Mouse (Mus musculus) forebrain, embryonic 15.5 days (tissue): ENCODE results near the gene Zbtb8b. TPM values are rescaled to one million over a fixed set of nuclear protein-coding genes. Genes with fewer than 3 reads are reported as not detected.

Source experiments
- ATAC-seq: fragments of 200-750 bp; cut with Nextera tagmentation; replicated peaks from 2 replicates; pipeline ENCODE4 v1.8.0; 2017; ENCODE audit warnings: mild to moderate bottlenecking, moderate TSS enrichment, moderate library complexity
- H3K27ac ChIP-seq: fragments of 300-500 bp; sonication (generic); replicated peaks from 2 replicates; pipeline ENCODE4 v1.5.1; 2015; ENCODE audit warnings: mild to moderate bottlenecking, inconsistent platforms
- H3K27me3 ChIP-seq: fragments of 300-500 bp; sonication (generic); 2 replicates; pipeline ENCODE4 v1.6.1; 2015; ENCODE audit warnings: inconsistent platforms
- H3K36me3 ChIP-seq: fragments of 300-500 bp; sonication (generic); 2 replicates; pipeline ENCODE4 v1.6.1; 2015; ENCODE audit warnings: mild to moderate bottlenecking, inconsistent platforms
- H3K4me1 ChIP-seq: fragments of 300-500 bp; sonication (generic); 2 replicates; pipeline ENCODE4 v1.6.1; 2015; ENCODE audit warnings: inconsistent platforms
- H3K4me2 ChIP-seq: fragments of 300-500 bp; sonication (generic); replicated peaks from 2 replicates; pipeline ENCODE4 v1.6.1; 2015; ENCODE audit warnings: mild to moderate bottlenecking, inconsistent platforms
- H3K4me3 ChIP-seq: fragments of 300-500 bp; sonication (generic); 2 replicates; pipeline ENCODE4 v1.5.1; 2015; ENCODE audit warnings: mild to moderate bottlenecking, inconsistent platforms
- H3K9ac ChIP-seq: fragments of 300-500 bp; sonication (generic); replicated peaks from 2 replicates; pipeline ENCODE4 v1.6.1; 2015; ENCODE audit warnings: mild to moderate bottlenecking, inconsistent platforms
- H3K9me3 ChIP-seq: fragments of 300-500 bp; sonication (generic); 2 replicates; pipeline ENCODE4 v1.6.1; 2016; ENCODE audit warnings: inconsistent platforms
- WGBS: fragments of 180-500 bp; shearing (Covaris S2); methylation state at CpG from one replicate; pipeline ENCODE4 v1.1.7; 2015; ENCODE audit warnings: mixed read lengths; 5-methylcytosine and 5-hydroxymethylcytosine counted together
- polyA plus RNA-seq: library from polyadenylated mRNA; unstranded; fragments of >200 nt; fragmentation: Nextera tagmentation; extraction: Ambion mirVana; gene quantifications from 2 replicates; pipeline ENCODE4 v1.2.1, GENCODE M21; 2015

Zbtb8b gene
- polyA plus RNA-seq, 1 experiment from 2014 or later = 7.3 TPM

GRCm38 (mm10) chr4:129383586-129383985 lies 57.1 kb downstream of the Zbtb8b start:
- Histone ChIP-seq H3K36me3 (no peaks in the 10 kb centered on the region), H3K4me2 (no peak overlapping the region), H3K27ac (no peak overlapping the region), H3K9ac (no peak overlapping the region), H3K4me3 (no peak overlapping the region), H3K4me1 (no peaks in the 10 kb centered on the region), H3K27me3 (no peaks in the 10 kb centered on the region), H3K9me3 (no peaks in the 10 kb centered on the region)
- ATAC-seq = no peak
- 93% methylated on average over 3 of the region's 3 CpGs for WGBS

GRCm38 (mm10) chr4:129382488-129382887 lies 58.2 kb downstream of the Zbtb8b start:
- Histone ChIP-seq H3K4me3 (no peak overlapping the region), H3K36me3 (no peaks in the 10 kb centered on the region), H3K9ac (no peak overlapping the region), H3K9me3 (no peaks in the 10 kb centered on the region), H3K27ac (no peak overlapping the region), H3K4me1 (peaks cover 4% of the 10 kb centered on the region; the same call in 1 of the 2 replicates), H3K27me3 (no peaks in the 10 kb centered on the region), H3K4me2 (no peak overlapping the region)
- no peak for ATAC-seq
- 92% methylated on average over 2 of the region's 2 CpGs for whole genome bisulfite sequencing

GRCm38 (mm10) chr4:129382029-129382428 lies 58.6 kb downstream of the Zbtb8b start:
- Histone ChIP-seq H3K36me3 (no peaks in the 10 kb centered on the region), H3K9me3 (no peaks in the 10 kb centered on the region), H3K9ac (no peak overlapping the region), H3K27ac (no peak overlapping the region), H3K27me3 (no peaks in the 10 kb centered on the region), H3K4me2 (no peak overlapping the region), H3K4me1 (peaks cover 4% of the 10 kb centered on the region; the same call in 1 of the 2 replicates), H3K4me3 (no peak overlapping the region)
- 86% methylated on average over 9 of the region's 9 CpGs for WGBS
- ATAC-seq = no peak

GRCm38 (mm10) chr4:129381148-129381547 lies 59.5 kb downstream of the Zbtb8b start:
- Histone ChIP-seq H3K4me2 (no peak overlapping the region), H3K27ac (no peak overlapping the region), H3K9me3 (no peaks in the 10 kb centered on the region), H3K4me1 (peaks cover 13% of the 10 kb centered on the region), H3K27me3 (no peaks in the 10 kb centered on the region), H3K9ac (no peak overlapping the region), H3K36me3 (no peaks in the 10 kb centered on the region), H3K4me3 (no peak overlapping the region)
- 84% methylated on average over 8 of the region's 8 CpGs for WGBS
- no peak for ATAC-seq

GRCm38 (mm10) chr4:129379805-129380204 lies 60.8 kb downstream of the Zbtb8b start:
- Histone ChIP-seq H3K4me3 (no peak overlapping the region), H3K9me3 (no peaks in the 10 kb centered on the region), H3K9ac (no peak overlapping the region), H3K4me2 (no peak overlapping the region), H3K36me3 (no peaks in the 10 kb centered on the region), H3K27me3 (no peaks in the 10 kb centered on the region), H3K27ac (no peak overlapping the region), H3K4me1 (peaks cover 20% of the 10 kb centered on the region)
- ATAC-seq = no peak
- WGBS = 88% methylated on average over 3 of the region's 3 CpGs

- 2% methylated on average over 63 of the region's 65 CpGs for WGBS
- Histone ChIP-seq H3K4me1 (peaks cover 21% of the 10 kb centered on the region), H3K9me3 (no peaks in the 10 kb centered on the region), H3K27me3 (no peaks in the 10 kb centered on the region), H3K36me3 (no peaks in the 10 kb centered on the region), H3K4me3 (peak within 1 kb of the TSS; percentile 87), H3K4me2 (peak within 1 kb of the TSS; percentile 69), H3K9ac (peak within 1 kb of the TSS; percentile 64), H3K27ac (peak within 1 kb of the TSS; percentile 90)
- ATAC-seq = peak; percentile 83
Observed at GRCm38 (mm10) chr4:129377601-129378390, 62.9 kb downstream of the Zbtb8b start, which contains the start of gene Zbtb8a. Gene Zbtb8a (minus strand): TSS chr4:129378116.

GRCm38 (mm10) chr4:129376961-129377545 lies 63.6 kb downstream of the Zbtb8b start:
- Histone ChIP-seq H3K36me3 (no peaks in the 10 kb centered on the region), H3K4me2 (peak overlapping the region; percentile 69), H3K27me3 (no peaks in the 10 kb centered on the region), H3K4me1 (peaks cover 21% of the 10 kb centered on the region), H3K27ac (peak overlapping the region; percentile 90), H3K4me3 (peak overlapping the region; percentile 87), H3K9me3 (no peaks in the 10 kb centered on the region), H3K9ac (peak overlapping the region; percentile 64)
- peak; percentile 74 for ATAC-seq
- WGBS = under 1% methylated on average over 59 of the region's 68 CpGs

GRCm38 (mm10) chr4:129375821-129376220 lies 64.8 kb downstream of the Zbtb8b start:
- 64% methylated on average over 5 of the region's 5 CpGs for WGBS
- no peak overlapping the region for H3K4me3 ChIP-seq
- no peak overlapping the region for H3K27ac ChIP-seq
- no peak overlapping the region for H3K4me2 ChIP-seq
- no peak overlapping the region for H3K9ac ChIP-seq
- peaks cover 21% of the 10 kb centered on the region for H3K4me1 ChIP-seq
- H3K9me3 ChIP-seq = no peaks in the 10 kb centered on the region
- ATAC-seq = no peak
- H3K36me3 ChIP-seq = no peaks in the 10 kb centered on the region
- H3K27me3 ChIP-seq = no peaks in the 10 kb centered on the region

Other genes with a start within 250 kb of the Zbtb8b start
- 4.1 and 4.5 TPM in 2 replicates for gene C77080, start 179.4 kb downstream of the Zbtb8b start, polyA plus RNA-seq
- 0.13 and 0.36 TPM in 2 replicates for gene Sync, start 153.2 kb downstream of the Zbtb8b start, polyA plus RNA-seq
- gene Rbbp4, start 105.5 kb downstream of the Zbtb8b start, polyA plus RNA-seq = 434 and 436 TPM in 2 replicates
- gene Zbtb8os, start 105.2 kb downstream of the Zbtb8b start, polyA plus RNA-seq = 28.7 and 29.1 TPM in 2 replicates
- 16.1 and 17.8 TPM in 2 replicates for gene Zbtb8a, start 62.7 kb downstream of the Zbtb8b start, polyA plus RNA-seq
- 41.6 and 42.7 TPM in 2 replicates for gene Bsdc1, start 20.7 kb upstream of the Zbtb8b start, polyA plus RNA-seq
- 0.34 TPM in 1 of 2 replicates, not detected in the other for gene Tssk3, start 50.2 kb upstream of the Zbtb8b start, polyA plus RNA-seq
- gene Fam229a, start 50.3 kb upstream of the Zbtb8b start, polyA plus RNA-seq = 0.61 TPM in 1 of 2 replicates, not detected in the other
- gene Marcksl1, start 72.7 kb upstream of the Zbtb8b start, polyA plus RNA-seq = 2,102 and 2,181 TPM in 2 replicates
- 119 and 130 TPM in 2 replicates for gene Hdac1, start 101.9 kb upstream of the Zbtb8b start, polyA plus RNA-seq
- 7.6 and 9.2 TPM in 2 replicates for gene Lck, start 132.8 kb upstream of the Zbtb8b start, polyA plus RNA-seq
- gene Fam167b, start 137.7 kb upstream of the Zbtb8b start, polyA plus RNA-seq = 0.25 and 0.41 TPM in 2 replicates
- 223 and 225 TPM in 2 replicates for gene Eif3i, start 159.8 kb upstream of the Zbtb8b start, polyA plus RNA-seq
- gene Tmem234, start 159.8 kb upstream of the Zbtb8b start, polyA plus RNA-seq = 160 and 165 TPM in 2 replicates
- gene Dcdc2b, start 173.4 kb upstream of the Zbtb8b start, polyA plus RNA-seq = 3.5 and 3.7 TPM in 2 replicates
- 31.4 and 32.5 TPM in 2 replicates for gene Iqcc, start 178.2 kb upstream of the Zbtb8b start, polyA plus RNA-seq
- 119 and 124 TPM in 2 replicates for gene Ccdc28b, start 183.1 kb upstream of the Zbtb8b start, polyA plus RNA-seq
- gene Txlna, start 200.2 kb upstream of the Zbtb8b start, polyA plus RNA-seq = 64.7 and 68.3 TPM in 2 replicates
- 14.7 and 17.5 TPM in 2 replicates for gene Kpna6, start 231.9 kb upstream of the Zbtb8b start, polyA plus RNA-seq